Mouse (Mus musculus): Measurements from ENCODE around the gene Lypd6b. TPM values are rescaled to one million over a fixed set of nuclear protein-coding genes. Genes with fewer than 3 reads are reported as not detected.

Gene Lypd6b
- polyA plus RNA-seq (2015; fragmentation: Nextera tagmentation; extraction: Ambion mirVana) = 7.9 and 8.5 TPM in 2 replicates

DNA sequence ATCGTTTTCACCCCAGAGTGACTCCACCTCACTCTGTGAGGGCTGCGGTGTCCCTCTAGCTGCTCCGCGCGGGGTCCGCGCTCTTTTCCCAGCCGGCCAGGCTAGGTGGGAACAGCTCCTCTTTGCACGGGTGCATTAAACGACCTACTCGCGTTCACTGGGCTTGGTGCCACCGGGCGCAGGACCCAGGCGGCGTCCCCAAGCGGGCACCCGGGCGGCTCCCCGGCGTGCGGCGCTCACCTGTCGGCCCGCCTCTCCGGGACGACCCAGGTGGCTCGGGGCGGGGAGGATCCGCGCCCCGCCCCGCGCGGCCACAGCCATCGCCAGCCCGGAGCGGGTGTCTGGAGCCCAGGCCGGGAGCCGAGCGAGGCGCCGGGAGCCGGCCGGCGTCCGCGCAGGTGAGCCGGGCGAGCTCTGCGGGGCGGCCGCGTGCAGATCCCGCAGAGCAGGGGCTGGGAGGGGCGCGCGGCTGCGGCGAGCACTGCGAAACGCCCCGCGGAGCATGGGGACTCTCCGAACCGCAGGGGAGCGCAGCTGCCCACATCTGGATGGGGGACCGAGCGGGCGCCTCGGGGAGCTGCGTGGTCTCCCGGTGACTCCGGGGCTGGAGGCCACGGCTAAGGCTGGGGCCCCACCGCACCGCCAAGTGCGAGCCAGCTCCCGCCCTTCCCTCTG is at the start of gene Lypd6b:
TSS of gene Lypd6b (plus strand) at position 313 of the 675 bp plus-strand sequence.
- Histone ChIP-seq H3K27me3 (peaks cover 43% of the 10 kb centered on the region), H3K4me3 (peak within 1 kb of the TSS; percentile 70), H3K9me3 (no peaks in the 10 kb centered on the region), H3K27ac (no peak within 1 kb of the TSS), H3K4me2 (peak within 1 kb of the TSS; percentile 99), H3K36me3 (no peaks in the 10 kb centered on the region), H3K9ac (peak within 1 kb of the TSS; percentile 78), H3K4me1 (no peaks in the 10 kb centered on the region)
- 0 out of 2 replicates have a peak, but pooled peaks have one; percentile 58 for ATAC-seq (ENCODE audit: insufficient number of reproducible peaks, insufficient read depth, low FRiP score, low TSS enrichment, low read depth)
- under 1% methylated on average over 75 of the region's 79 CpGs for WGBS

DNA sequence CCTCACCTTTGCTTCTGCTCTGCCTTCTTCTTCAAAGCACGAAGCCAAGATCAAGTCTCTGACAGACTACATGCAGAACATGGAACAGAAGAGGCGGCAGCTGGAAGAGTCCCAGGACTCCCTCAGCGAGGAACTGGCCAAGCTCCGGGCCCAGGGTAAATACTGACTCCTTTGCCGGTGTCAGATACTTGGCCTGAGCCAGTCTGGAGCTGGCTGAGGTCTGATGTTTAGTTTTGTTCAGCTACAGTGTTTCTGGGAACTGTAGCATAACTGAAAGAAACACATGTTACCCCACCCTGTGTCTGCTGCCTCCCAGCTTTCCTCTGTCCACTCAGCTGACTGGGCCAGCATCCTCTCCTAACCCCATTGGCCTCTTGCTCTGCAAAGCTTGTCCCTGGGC is 48.4 kb upstream of the Lypd6b start:
- Histone ChIP-seq H3K4me2 (no peak overlapping the region), H3K27ac (no peak overlapping the region), H3K27me3 (no peaks in the 10 kb centered on the region), H3K9ac (no peak overlapping the region), H3K36me3 (peaks cover 9% of the 10 kb centered on the region; the same call in 1 of the 2 replicates), H3K4me3 (no peak overlapping the region), H3K9me3 (no peaks in the 10 kb centered on the region), H3K4me1 (peaks cover 37% of the 10 kb centered on the region)
- no peak for ATAC-seq (ENCODE audit: insufficient number of reproducible peaks, insufficient read depth, low FRiP score, low TSS enrichment, low read depth)
- 83% methylated on average over 5 of the region's 5 CpGs for WGBS

DNA sequence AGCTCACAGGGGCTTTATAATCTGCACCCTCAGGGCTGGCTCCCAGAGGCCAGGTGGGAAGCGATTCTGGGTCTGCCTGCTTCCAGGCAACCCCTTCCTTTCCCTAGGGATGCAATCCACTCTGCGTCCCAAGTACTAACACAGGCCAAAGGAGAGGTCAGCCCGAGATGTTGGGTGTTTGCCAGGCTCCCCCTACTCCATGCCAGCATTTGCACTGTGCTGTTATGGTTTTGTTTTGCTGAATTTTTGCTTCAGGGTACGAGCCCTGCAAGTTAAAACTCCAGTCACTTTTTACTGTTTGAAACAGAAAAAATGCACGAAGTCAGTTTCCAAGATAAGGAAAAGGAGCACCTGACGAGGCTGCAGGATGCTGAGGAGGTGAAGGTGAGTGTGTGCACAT is 46.5 kb upstream of the Lypd6b start:
- Histone ChIP-seq H3K4me2 (no peak overlapping the region), H3K4me1 (peaks cover 49% of the 10 kb centered on the region), H3K9ac (no peak overlapping the region), H3K4me3 (no peak overlapping the region), H3K27me3 (no peaks in the 10 kb centered on the region), H3K36me3 (peaks cover 3% of the 10 kb centered on the region; the same call in 1 of the 2 replicates), H3K9me3 (no peaks in the 10 kb centered on the region), H3K27ac (peak overlapping the region; percentile 12; the same call in 1 of the 2 replicates)
- WGBS = 37% methylated on average over 6 of the region's 6 CpGs
- ATAC-seq (ENCODE audit: insufficient number of reproducible peaks, insufficient read depth, low FRiP score, low TSS enrichment, low read depth) = no peak

DNA sequence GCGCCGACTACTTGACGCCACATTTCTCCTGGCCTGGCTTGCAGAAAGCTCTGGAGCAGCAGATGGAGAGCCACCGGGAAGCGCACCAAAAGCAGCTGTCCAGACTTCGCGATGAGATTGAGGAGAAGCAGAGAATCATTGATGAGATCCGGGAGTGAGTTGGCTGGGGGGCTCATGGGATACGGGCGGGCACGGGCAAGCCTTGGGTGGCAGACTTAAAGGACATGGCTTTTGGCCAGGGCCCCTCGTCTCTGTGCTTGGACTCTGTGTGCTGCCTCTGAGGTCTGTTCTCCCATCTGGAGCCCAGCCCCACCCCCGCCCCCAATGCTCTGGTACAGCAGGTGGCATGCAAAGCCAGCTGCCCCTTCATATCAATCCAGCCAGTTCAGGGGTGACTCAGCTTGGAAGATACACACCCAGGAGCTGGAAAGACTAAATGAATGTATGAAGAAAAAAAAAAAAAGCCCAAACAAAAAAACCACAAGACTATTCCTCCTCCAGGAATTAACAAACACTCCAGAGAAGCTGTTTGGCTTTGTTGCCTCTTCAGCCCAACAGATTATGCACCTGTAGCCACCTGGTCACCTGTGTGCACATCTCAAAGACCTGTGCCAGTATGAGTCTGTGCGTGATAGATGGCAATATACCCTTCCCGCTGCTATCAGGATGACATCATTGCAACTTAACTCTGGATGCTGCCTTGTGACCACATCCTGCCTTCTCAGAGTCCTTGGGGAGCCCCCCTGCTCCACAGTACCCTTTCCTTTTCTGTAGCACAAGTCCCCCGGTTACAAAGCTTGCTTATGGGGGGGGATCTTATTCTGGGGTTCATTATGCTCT is 45.4 kb upstream of the Lypd6b start:
- Histone ChIP-seq H3K4me3 (no peak overlapping the region), H3K36me3 (no peaks in the 10 kb centered on the region; the same call in 1 of the 2 replicates), H3K27ac (no peak overlapping the region), H3K4me2 (no peak overlapping the region), H3K4me1 (peaks cover 49% of the 10 kb centered on the region), H3K9me3 (no peaks in the 10 kb centered on the region), H3K9ac (peak overlapping the region; percentile 16; the same call in 1 of the 2 replicates), H3K27me3 (no peaks in the 10 kb centered on the region)
- WGBS = 72% methylated on average over 16 of the region's 16 CpGs
- no peak for ATAC-seq (ENCODE audit: insufficient number of reproducible peaks, insufficient read depth, low FRiP score, low TSS enrichment, low read depth)

DNA sequence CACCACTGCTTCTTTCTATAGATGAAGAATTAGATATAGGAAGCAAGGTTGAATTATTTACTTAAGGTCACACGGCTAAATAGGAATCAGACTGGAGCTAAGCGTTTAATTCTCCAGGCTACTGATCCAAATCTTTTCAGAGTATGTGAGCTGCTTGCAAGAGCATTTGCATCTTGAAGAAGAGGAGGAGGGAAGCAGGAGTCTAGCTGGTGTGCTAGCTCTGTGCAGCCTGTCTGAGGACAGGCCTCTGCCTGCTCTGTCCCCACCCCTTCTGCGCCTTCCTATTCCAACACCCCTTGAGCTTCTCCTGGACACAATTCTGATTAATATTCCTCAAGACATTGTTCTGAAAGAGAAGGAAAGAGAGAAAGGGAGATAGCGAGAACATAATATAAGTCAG is 44.6 kb upstream of the Lypd6b start:
- H3K27me3 ChIP-seq = no peaks in the 10 kb centered on the region
- no peaks in the 10 kb centered on the region; the same call in 1 of the 2 replicates for H3K36me3 ChIP-seq
- peaks cover 51% of the 10 kb centered on the region for H3K4me1 ChIP-seq
- H3K9me3 ChIP-seq = no peaks in the 10 kb centered on the region
- H3K4me2 ChIP-seq = no peak overlapping the region
- WGBS = 67% methylated on average over 4 of the region's 4 CpGs
- H3K9ac ChIP-seq = no peak overlapping the region
- H3K27ac ChIP-seq = 0 out of 2 replicates have a peak overlapping the region, but pooled peaks have one; percentile 19
- no peak for ATAC-seq (ENCODE audit: insufficient number of reproducible peaks, insufficient read depth, low FRiP score, low TSS enrichment, low read depth)
- no peak overlapping the region for H3K4me3 ChIP-seq

DNA sequence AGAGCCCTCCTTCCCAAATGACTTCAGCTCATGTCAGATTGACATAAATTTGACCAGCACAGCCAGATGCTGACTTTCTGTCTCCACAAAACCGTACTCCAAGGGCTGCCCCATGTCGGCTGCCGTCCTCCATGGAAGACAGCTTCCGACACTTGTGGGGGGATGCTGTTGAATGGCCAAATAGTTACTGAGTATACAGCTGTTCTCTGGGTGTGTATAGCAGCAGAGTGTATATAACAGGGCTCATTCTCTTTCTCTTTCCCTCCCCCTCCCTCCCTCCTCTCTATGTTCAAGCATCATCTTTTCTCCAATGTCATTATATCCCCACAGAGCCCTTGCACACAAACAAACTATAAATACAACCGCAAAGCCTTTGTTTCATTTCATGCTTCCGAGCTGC is 43.7 kb upstream of the Lypd6b start:
- WGBS = 49% methylated on average over 6 of the region's 6 CpGs
- peak overlapping the region; percentile 27 for H3K4me2 ChIP-seq
- H3K27ac ChIP-seq = peak overlapping the region; percentile 60
- no peak for ATAC-seq (ENCODE audit: insufficient number of reproducible peaks, insufficient read depth, low FRiP score, low TSS enrichment, low read depth)
- peaks cover 51% of the 10 kb centered on the region for H3K4me1 ChIP-seq
- H3K9ac ChIP-seq = no peak overlapping the region
- H3K4me3 ChIP-seq = no peak overlapping the region
- no peaks in the 10 kb centered on the region for H3K27me3 ChIP-seq
- H3K36me3 ChIP-seq = no peaks in the 10 kb centered on the region; the same call in 1 of the 2 replicates
- no peaks in the 10 kb centered on the region for H3K9me3 ChIP-seq

DNA sequence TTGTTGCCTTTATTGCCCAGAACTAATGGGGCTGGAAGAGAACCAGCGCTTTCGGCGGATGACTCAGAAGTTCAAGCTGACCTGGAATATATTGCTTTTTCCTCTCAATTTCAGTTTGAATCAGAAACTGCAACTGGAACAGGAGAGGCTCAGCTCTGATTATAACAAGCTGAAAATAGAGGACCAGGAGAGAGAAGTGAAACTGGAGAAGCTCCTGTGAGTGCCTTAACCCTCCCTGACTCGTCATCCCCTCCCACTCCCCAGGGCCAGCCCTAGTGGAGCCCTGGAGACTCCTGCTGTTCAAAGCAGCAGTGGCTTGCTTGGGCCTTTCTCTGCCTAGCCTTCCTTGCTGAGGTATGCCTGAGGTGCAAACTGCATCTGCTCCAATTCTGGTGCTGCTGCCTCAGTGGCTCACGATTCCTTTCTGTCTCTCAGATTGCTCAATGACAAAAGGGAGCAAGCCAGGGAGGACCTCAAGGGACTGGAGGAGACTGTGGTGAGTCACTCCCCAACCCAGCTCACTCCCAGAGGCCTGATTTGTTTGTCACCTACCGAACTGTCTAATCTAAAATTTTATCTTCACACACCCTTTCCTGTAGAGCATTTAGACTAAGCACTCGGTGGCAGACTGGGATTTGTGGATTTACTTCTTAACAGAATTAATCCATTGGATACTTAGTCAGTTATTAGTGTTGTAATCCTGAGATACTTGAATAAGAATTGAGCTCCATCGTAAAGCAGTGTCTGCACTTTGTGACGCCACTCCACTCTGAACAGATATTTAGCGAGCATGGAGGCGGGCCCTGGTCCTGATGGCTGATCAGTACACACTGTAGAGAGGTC is 43.0 kb upstream of the Lypd6b start:
- H3K4me2 ChIP-seq = peak overlapping the region; percentile 27
- no peak overlapping the region; the same call in 1 of the 2 replicates for H3K9ac ChIP-seq
- peak overlapping the region; percentile 60 for H3K27ac ChIP-seq
- no peaks in the 10 kb centered on the region for H3K9me3 ChIP-seq
- peaks cover 51% of the 10 kb centered on the region for H3K4me1 ChIP-seq
- 47% methylated on average over 11 of the region's 11 CpGs for WGBS
- H3K27me3 ChIP-seq = no peaks in the 10 kb centered on the region
- no peak overlapping the region for H3K4me3 ChIP-seq
- ATAC-seq (ENCODE audit: insufficient number of reproducible peaks, insufficient read depth, low FRiP score, low TSS enrichment, low read depth) = no peak
- no peaks in the 10 kb centered on the region for H3K36me3 ChIP-seq

DNA sequence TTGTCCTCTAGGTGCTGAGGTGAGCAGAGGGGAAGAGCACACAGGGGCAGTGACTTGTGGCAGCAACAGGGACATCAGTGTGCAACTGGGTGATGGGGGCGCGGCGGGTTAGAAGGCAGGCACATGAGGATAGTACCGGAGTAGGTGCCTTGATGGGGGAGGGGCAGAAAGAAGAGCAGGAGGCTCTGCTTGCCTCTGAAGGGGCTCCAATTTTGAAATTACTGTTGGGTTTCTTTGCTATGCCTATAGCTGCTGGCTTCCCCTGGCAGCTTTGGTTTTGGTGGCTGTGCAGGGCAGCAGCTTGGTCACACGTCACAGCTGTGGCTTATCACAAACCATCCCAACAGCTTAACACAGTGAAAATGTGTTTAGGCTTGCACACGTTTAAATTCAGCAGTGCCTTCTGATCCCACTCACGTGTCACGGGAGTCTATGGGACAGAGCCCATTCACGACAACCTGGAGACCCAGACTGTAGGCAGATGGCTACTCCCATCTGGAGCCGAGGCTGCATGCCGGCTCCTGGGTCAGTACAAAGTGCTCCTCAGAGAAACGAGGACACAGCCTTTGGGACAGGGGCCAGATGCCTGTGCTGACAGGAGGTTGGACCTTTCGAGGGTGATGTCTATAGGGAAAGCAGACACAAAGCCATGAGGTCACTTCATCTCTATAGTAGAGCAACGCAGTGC is 42.2 kb upstream of the Lypd6b start:
- Histone ChIP-seq H3K27ac (0 out of 2 replicates have a peak overlapping the region, but pooled peaks have one; percentile 60), H3K4me2 (no peak overlapping the region), H3K9ac (no peak overlapping the region), H3K4me3 (no peak overlapping the region), H3K4me1 (peaks cover 54% of the 10 kb centered on the region), H3K36me3 (no peaks in the 10 kb centered on the region), H3K27me3 (no peaks in the 10 kb centered on the region), H3K9me3 (no peaks in the 10 kb centered on the region)
- no peak for ATAC-seq (ENCODE audit: insufficient number of reproducible peaks, insufficient read depth, low FRiP score, low TSS enrichment, low read depth)
- WGBS = 80% methylated on average over 14 of the region's 14 CpGs

DNA sequence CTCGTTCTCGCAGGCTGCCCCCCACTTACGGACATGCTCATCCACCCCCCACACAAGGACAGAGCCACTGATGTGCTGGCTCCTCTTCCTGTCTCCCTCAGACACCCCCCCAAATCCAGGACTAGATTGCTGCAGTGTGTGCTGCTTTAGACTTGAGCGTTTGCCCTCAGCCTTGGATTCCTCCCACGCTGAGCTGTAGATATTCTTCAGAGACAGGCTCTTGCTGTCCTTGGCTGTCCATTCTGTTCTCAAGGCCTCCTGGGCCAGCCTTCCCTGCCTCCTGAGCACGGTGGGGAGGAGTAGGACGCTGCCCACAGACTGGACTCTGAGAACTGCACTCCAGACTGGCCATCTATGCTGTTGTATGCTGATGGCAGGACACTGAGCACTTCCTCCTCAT is 40.5 kb upstream of the Lypd6b start:
- WGBS = 79% methylated on average over 7 of the region's 7 CpGs
- no peaks in the 10 kb centered on the region for H3K27me3 ChIP-seq
- no peak overlapping the region for H3K4me2 ChIP-seq
- no peak overlapping the region for H3K27ac ChIP-seq
- H3K4me3 ChIP-seq = no peak overlapping the region
- no peak for ATAC-seq (ENCODE audit: insufficient number of reproducible peaks, insufficient read depth, low FRiP score, low TSS enrichment, low read depth)
- no peaks in the 10 kb centered on the region for H3K9me3 ChIP-seq
- H3K36me3 ChIP-seq = no peaks in the 10 kb centered on the region
- H3K4me1 ChIP-seq = peaks cover 38% of the 10 kb centered on the region
- no peak overlapping the region for H3K9ac ChIP-seq

DNA sequence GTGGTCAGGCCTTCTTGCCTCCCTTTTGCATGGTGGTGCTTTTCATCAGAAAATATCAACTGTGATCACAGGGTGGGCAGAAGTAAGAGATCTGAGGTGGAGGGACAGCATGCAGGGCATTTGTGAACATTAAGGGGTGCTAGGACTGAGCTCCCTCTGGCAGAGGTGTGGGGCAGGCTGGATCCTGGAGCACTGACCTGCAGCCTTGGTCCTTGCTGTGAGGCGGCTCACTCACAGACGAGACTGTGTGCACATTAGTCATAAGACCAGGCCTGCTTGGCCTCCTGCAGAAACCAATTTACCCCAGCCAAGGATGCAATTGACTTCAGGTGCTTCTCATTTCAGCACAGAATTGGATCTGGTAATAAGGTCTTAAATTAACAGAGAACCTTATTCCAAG is 39.8 kb upstream of the Lypd6b start:
- Histone ChIP-seq H3K4me2 (no peak overlapping the region), H3K9ac (no peak overlapping the region), H3K4me1 (peaks cover 31% of the 10 kb centered on the region), H3K36me3 (0 out of 2 replicates have a peak, but pooled peaks cover under 1% of the 10 kb centered on the region), H3K27me3 (no peaks in the 10 kb centered on the region), H3K27ac (no peak overlapping the region), H3K9me3 (no peaks in the 10 kb centered on the region), H3K4me3 (no peak overlapping the region)
- ATAC-seq (ENCODE audit: insufficient number of reproducible peaks, insufficient read depth, low FRiP score, low TSS enrichment, low read depth) = no peak
- 46% methylated on average over 2 of the region's 2 CpGs for WGBS
